Comparison of ENCODE assay signal across 9 mouse cellular contexts in the genomic region with DNA sequence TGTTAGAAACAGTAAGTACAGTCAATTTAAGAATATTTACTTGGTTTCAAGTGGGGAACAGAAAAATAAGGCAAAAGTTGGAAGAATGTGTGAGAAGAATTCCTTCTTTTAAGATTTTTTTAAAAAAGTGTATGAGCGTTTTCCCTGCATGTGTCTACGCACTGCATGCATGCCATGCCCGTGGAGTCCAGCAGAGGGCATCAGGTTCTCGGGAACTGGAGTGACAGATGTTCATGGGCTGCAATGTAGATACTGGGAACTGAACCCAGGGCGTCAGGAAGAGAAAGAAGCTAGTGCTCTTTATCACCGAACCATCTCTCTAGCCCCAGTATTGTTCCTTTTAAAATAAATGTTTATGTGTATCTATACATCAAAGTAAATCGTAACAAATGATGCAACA.
DNase-seq lines count a peak whose midpoint lies in the region; ATAC-seq and TF ChIP-seq lines count a peak whose summit lies in the region.
"Had no signal": no experiment of that assay in that cellular context is flagged by ENCODE, and none has a peak within 500 bp of the region (broad histone marks: within the 10 kb centered on the region; RNA-seq: fewer than 3 reads in every experiment).

No protein-coding gene starts in this region.

- H3K9ac ChIP-seq in forebrain, postnatal 0 days: no peak overlapping the region
- no peak overlapping the region for H3K9ac ChIP-seq in forebrain, embryonic 15.5 days (replicated peaks)
- no peak overlapping the region for H3K9ac ChIP-seq in midbrain, postnatal 0 days (replicated peaks; ENCODE audit: low read length, poor library complexity, severe bottlenecking)
- no peak overlapping the region for H3K9ac ChIP-seq in midbrain, embryonic 13.5 days (replicated peaks)
- H3K9ac ChIP-seq: heart, embryonic 15.5 days had no signal

- no peak for DNase-seq in forebrain, postnatal 0 days
- DNase-seq in midbrain, postnatal 0 days (ENCODE audit: low spot score): no peak
- peak; percentile 35 for DNase-seq in embryo, embryonic 10 days (ENCODE audit: low spot score)
- DNase-seq in spleen, adult 18-20 months: no peak

- no peaks in the 10 kb centered on the region for H3K36me3 ChIP-seq in forebrain, postnatal 0 days (ENCODE audit: insufficient read depth)
- no peaks in the 10 kb centered on the region for H3K36me3 ChIP-seq in forebrain, embryonic 15.5 days
- no peaks in the 10 kb centered on the region for H3K36me3 ChIP-seq in midbrain, postnatal 0 days (ENCODE audit: insufficient read depth, low read length)
- no peaks in the 10 kb centered on the region for H3K36me3 ChIP-seq in midbrain, embryonic 13.5 days
- H3K36me3 ChIP-seq: heart, embryonic 15.5 days had no signal

- no peak overlapping the region for H3K27ac ChIP-seq in forebrain, postnatal 0 days (ENCODE audit: low read depth, low read length)
- H3K27ac ChIP-seq in forebrain, embryonic 15.5 days (replicated peaks): no peak overlapping the region
- H3K27ac ChIP-seq in midbrain, postnatal 0 days (ENCODE audit: low read depth, low read length): no peak overlapping the region
- H3K27ac ChIP-seq in midbrain, embryonic 13.5 days: no peak overlapping the region
- H3K27ac ChIP-seq: heart, embryonic 15.5 days had no signal

- no peak for ATAC-seq in forebrain, postnatal 0 days
- ATAC-seq in forebrain, embryonic 15.5 days (replicated peaks): no peak
- ATAC-seq in midbrain, postnatal 0 days (ENCODE audit: low FRiP score): no peak
- no peak for ATAC-seq in midbrain, embryonic 13.5 days
- peak; percentile 76 for ATAC-seq in megakaryocyte progenitor cell, adult 5-6 weeks (replicated peaks; ENCODE audit: poor library complexity)
- no peak for ATAC-seq in frontal cortex, adult (ENCODE audit: low TSS enrichment)

- H3K4me2 ChIP-seq in forebrain, postnatal 0 days (ENCODE audit: low read depth): no peak overlapping the region
- H3K4me2 ChIP-seq in forebrain, embryonic 15.5 days (replicated peaks): no peak overlapping the region
- no peak overlapping the region for H3K4me2 ChIP-seq in midbrain, postnatal 0 days (ENCODE audit: low read depth, low read length, poor library complexity, severe bottlenecking)
- H3K4me2 ChIP-seq in midbrain, embryonic 13.5 days (replicated peaks): no peak overlapping the region
- H3K4me2 ChIP-seq: heart, embryonic 15.5 days had no signal

- no peaks in the 10 kb centered on the region for H3K27me3 ChIP-seq in forebrain, postnatal 0 days (ENCODE audit: insufficient read depth, low read length)
- H3K27me3 ChIP-seq in forebrain, embryonic 15.5 days: no peaks in the 10 kb centered on the region
- no peaks in the 10 kb centered on the region for H3K27me3 ChIP-seq in midbrain, postnatal 0 days (ENCODE audit: insufficient read depth, low read length)
- H3K27me3 ChIP-seq in midbrain, embryonic 13.5 days: no peaks in the 10 kb centered on the region
- H3K27me3 ChIP-seq: heart, embryonic 15.5 days had no signal

- no peak overlapping the region for H3K4me3 ChIP-seq in forebrain, postnatal 0 days (ENCODE audit: low read depth, low read length)
- no peak overlapping the region for H3K4me3 ChIP-seq in forebrain, embryonic 15.5 days
- H3K4me3 ChIP-seq in midbrain, postnatal 0 days (ENCODE audit: low read depth, low read length): no peak overlapping the region
- H3K4me3 ChIP-seq in midbrain, embryonic 13.5 days (replicated peaks): no peak overlapping the region
- H3K4me3 ChIP-seq: heart, embryonic 15.5 days had no signal

- H3K9me3 ChIP-seq in forebrain, postnatal 0 days (ENCODE audit: low read length): no peaks in the 10 kb centered on the region
- no peaks in the 10 kb centered on the region for H3K9me3 ChIP-seq in forebrain, embryonic 15.5 days
- no peaks in the 10 kb centered on the region for H3K9me3 ChIP-seq in midbrain, postnatal 0 days (ENCODE audit: low read length)
- no peaks in the 10 kb centered on the region for H3K9me3 ChIP-seq in midbrain, embryonic 13.5 days
- H3K9me3 ChIP-seq: heart, embryonic 15.5 days had no signal

- WGBS in forebrain, postnatal 0 days: 81% methylated on average over 7 of the region's 7 CpGs
- 79% methylated on average over 7 of the region's 7 CpGs for WGBS in forebrain, embryonic 15.5 days
- WGBS in midbrain, postnatal 0 days: 86% methylated on average over 7 of the region's 7 CpGs
- WGBS in midbrain, embryonic 13.5 days: 74% methylated on average over 7 of the region's 7 CpGs

- no peaks in the 10 kb centered on the region for H3K4me1 ChIP-seq in forebrain, postnatal 0 days (ENCODE audit: insufficient read depth)
- H3K4me1 ChIP-seq in forebrain, embryonic 15.5 days: 0 out of 2 replicates have a peak, but pooled peaks cover 2% of the 10 kb centered on the region
- no peaks in the 10 kb centered on the region for H3K4me1 ChIP-seq in midbrain, postnatal 0 days (ENCODE audit: insufficient read depth, low read length)
- H3K4me1 ChIP-seq in midbrain, embryonic 13.5 days (replicated peaks): no peaks in the 10 kb centered on the region
- H3K4me1 ChIP-seq: heart, embryonic 15.5 days had no signal

- TF ChIP-seq CTCF in forebrain, postnatal 0 days (IDR thresholded peaks at IDR 0.05; ENCODE audit: low read depth): peak; percentile 40; the same call in 1 of the 2 replicates
- peak; percentile 48 for TF ChIP-seq CTCF in midbrain, postnatal 0 days (IDR thresholded peaks at IDR 0.05)
